Mouse (Mus musculus) heart, embryonic 16.5 days (tissue): ENCODE data around the gene Bcdin3d. TPM values are rescaled to one million over a fixed set of nuclear protein-coding genes. Genes with fewer than 3 reads are reported as not detected.

ENCODE experiments used
- ATAC-seq: fragments of 200-750 bp; cut with Nextera tagmentation; replicated peaks from 2 replicates; pipeline ENCODE4 v1.8.0; 2017; ENCODE audit warnings: moderate number of reproducible peaks; ENCODE audit not compliant: insufficient read depth, low FRiP score; ENCODE audit errors: extremely low read depth
- H3K27ac ChIP-seq: fragments of 300-500 bp; sonication (generic); 2 replicates; pipeline ENCODE4 v1.5.1; 2014; ENCODE audit warnings: mild to moderate bottlenecking, low read length, control low read depth, moderate library complexity
- H3K27me3 ChIP-seq: fragments of 300-500 bp; sonication (generic); 2 replicates; pipeline ENCODE4 v1.6.1; 2014; ENCODE audit warnings: low read length, mixed read lengths; ENCODE audit not compliant: control insufficient read depth, insufficient read depth
- H3K36me3 ChIP-seq: fragments of 300-500 bp; sonication (generic); 2 replicates; pipeline ENCODE4 v1.6.1; 2014; ENCODE audit not compliant: control insufficient read depth, insufficient read depth
- H3K4me1 ChIP-seq: fragments of 300-500 bp; sonication (generic); 2 replicates; pipeline ENCODE4 v1.6.1; 2014; ENCODE audit warnings: low read length, mixed read lengths; ENCODE audit not compliant: control insufficient read depth, insufficient read depth
- H3K4me2 ChIP-seq: fragments of 300-500 bp; sonication (generic); 2 replicates; pipeline ENCODE4 v1.6.1; 2014; ENCODE audit warnings: low read depth, mild to moderate bottlenecking, control low read depth, low read length
- H3K4me3 ChIP-seq: fragments of 300-500 bp; sonication (generic); 2 replicates; pipeline ENCODE4 v1.5.1; 2014; ENCODE audit warnings: mild to moderate bottlenecking, control low read depth, low read length
- H3K9ac ChIP-seq: fragments of 300-500 bp; sonication (generic); 2 replicates; pipeline ENCODE4 v1.6.1; 2014; ENCODE audit warnings: low read length, control low read depth
- H3K9me3 ChIP-seq: fragments of 300-500 bp; sonication (generic); replicated peaks from 2 replicates; pipeline ENCODE4 v1.6.1; 2016; ENCODE audit warnings: low read length; ENCODE audit not compliant: control insufficient read depth
- WGBS: fragments of 180-500 bp; shearing (Covaris S2); extraction: QIAGEN DNeasy Blood & Tissue Kit; methylation state at CpG from one replicate; pipeline ENCODE4 v1.1.7; 2014; 5-methylcytosine and 5-hydroxymethylcytosine counted together
- polyA plus RNA-seq: library from polyadenylated mRNA; unstranded; fragments of >200 nt; fragmentation: Nextera tagmentation; extraction: Ambion mirVana; gene quantifications from 2 replicates; pipeline ENCODE4 v1.2.1, GENCODE M21; 2015

Bcdin3d gene
- polyA plus RNA-seq, 1 experiment from 2014 or later, result 13.0 TPM

DNA sequence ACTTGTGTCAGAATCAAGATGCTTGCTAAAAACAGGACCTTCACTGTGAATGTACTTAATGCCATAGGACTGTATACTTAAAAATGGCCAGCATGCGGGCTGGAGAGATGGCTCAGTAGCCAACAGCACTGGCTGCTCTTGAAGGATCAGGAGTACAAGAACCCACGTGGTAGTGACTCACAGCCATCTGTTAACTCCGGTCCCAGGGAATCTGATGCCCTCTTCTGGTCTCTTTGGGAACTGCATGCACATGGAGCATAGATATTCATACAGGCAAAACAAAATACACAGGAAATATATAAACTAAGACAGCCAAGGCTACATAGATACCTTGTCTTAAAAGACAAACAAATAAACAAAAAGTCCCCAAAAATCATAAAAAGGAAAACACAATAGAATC is 5.5 kb downstream of the Bcdin3d start:
- peaks cover 15% of the 10 kb centered on the region for H3K4me1 ChIP-seq
- no peak for ATAC-seq
- no peak overlapping the region for H3K4me2 ChIP-seq
- H3K9ac ChIP-seq, result no peak overlapping the region
- no peaks in the 10 kb centered on the region for H3K36me3 ChIP-seq
- no peak overlapping the region for H3K27ac ChIP-seq
- H3K4me3 ChIP-seq, result no peak overlapping the region
- no peaks in the 10 kb centered on the region for H3K27me3 ChIP-seq
- H3K9me3 ChIP-seq, result no peaks in the 10 kb centered on the region
- 38% methylated on average over 3 of the region's 3 CpGs for WGBS

DNA sequence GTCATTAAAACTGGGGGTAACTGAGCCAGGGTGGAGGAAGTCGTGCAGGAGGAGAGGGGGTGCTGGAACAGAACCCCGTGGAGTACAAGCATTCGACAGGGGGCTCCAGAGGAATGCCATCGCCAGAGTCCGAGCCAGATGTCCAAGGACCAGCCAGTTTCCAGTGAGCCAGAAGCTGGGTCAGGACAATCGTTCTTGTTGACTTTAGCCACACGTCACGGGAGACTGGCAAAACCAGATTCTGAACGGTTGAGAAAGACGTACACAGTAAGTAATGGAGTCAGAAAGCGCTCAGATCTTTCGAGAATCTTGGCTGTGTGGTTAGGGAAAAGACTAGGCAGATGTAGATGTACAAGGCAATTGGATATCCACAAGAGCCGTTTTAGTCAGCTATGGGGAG is 11.3 kb downstream of the Bcdin3d start:
- no peak overlapping the region for H3K9ac ChIP-seq
- H3K4me2 ChIP-seq, result no peak overlapping the region

DNA sequence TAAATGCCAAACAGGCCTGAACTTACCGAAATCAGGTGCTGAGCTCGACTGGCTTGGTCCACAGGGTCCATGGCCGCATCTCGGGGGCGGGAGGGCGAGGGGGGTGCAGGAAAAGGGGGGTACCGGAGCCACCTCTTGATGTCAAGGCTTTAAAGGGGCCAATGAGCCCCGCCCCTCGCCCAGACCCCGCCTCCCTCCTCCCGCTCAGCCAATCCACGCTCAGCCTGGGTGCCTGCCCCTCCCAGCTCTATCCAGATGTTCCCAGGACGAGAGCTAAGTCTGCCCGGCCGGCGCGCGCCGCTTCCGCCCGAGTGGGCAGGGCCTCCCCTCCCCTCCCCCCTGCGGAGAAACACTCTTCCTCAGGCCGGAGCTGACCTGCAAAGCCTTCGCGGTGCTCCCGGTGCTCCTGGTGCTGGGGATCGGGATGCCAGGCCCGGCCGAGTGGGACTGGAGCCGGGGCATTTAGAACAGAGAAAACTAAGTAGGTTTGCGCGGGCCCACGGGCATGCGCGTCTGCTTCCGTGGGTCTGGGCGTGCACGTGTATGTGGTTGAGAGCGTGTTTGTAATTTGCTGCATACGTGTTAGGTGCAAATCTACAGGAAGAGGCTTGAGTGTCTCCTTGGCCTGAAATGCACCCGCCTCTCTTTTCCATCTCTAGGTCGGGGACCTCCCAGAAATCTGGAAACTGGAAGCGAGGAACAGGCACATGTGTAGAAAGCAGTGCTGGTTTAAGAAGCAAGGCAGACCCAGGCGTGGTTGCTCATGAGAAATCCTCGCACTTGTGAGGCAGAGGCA is 16.7 kb downstream of the Bcdin3d start, which contains the start of gene Nckap5l:
TSS of gene Nckap5l (minus strand) at position 143 of the 796 bp plus-strand sequence.
- no peaks in the 10 kb centered on the region for H3K9me3 ChIP-seq
- H3K4me3 ChIP-seq, result peak within 1 kb of the TSS; percentile 90
- H3K4me2 ChIP-seq, result peak within 1 kb of the TSS; percentile 80
- no peaks in the 10 kb centered on the region for H3K36me3 ChIP-seq
- H3K27ac ChIP-seq, result peak within 1 kb of the TSS; percentile 94
- peaks cover 33% of the 10 kb centered on the region for H3K4me1 ChIP-seq
- peak within 1 kb of the TSS; percentile 82 for H3K9ac ChIP-seq
- H3K27me3 ChIP-seq, result no peaks in the 10 kb centered on the region
- ATAC-seq, result peak; percentile 96
- WGBS, result under 1% methylated on average over 43 of the region's 45 CpGs

More for the DNA sequence above, 11.3 kb downstream of the Bcdin3d start:
- no peaks in the 10 kb centered on the region for H3K36me3 ChIP-seq
- no peak overlapping the region for H3K27ac ChIP-seq
- no peak overlapping the region for H3K4me3 ChIP-seq
- no peaks in the 10 kb centered on the region for H3K27me3 ChIP-seq
- H3K9me3 ChIP-seq, result no peaks in the 10 kb centered on the region
- H3K4me1 ChIP-seq, result peaks cover 12% of the 10 kb centered on the region
- WGBS, result 69% methylated on average over 13 of the region's 13 CpGs
- no peak for ATAC-seq

DNA sequence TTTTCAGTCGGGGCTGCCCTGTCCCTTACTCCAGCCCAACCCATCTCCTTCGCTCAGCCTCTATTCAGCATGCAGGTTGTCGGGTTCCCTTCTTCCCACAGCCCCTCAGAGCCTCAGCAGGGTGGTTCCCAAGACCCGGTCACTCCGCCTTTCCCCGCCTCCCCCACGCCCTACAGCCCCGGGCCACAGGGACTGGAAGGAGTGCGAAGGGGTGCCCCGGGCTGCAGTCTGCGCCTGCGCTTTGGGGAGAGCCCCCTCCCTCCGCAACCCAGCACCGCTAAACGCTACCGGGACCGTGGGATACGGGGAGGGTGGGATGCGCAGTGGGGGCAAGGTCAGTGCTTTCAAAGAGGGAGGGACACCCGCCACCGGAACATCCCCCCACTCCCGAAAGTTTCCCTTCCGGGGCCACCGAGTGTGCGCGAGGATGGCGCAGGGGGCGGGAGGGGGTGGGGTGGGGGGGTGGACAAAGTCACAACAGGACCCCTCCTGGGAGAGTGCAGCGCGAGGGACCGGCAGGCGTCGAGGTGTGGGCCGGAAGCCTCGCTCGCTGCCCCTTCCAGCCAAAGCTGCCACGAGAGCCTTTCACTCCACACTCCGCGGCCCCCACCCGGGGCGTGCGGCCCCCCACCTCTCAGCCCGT is 17.4 kb downstream of the Bcdin3d start:
- H3K4me1 ChIP-seq, result peaks cover 33% of the 10 kb centered on the region
- H3K36me3 ChIP-seq, result no peaks in the 10 kb centered on the region
- H3K27ac ChIP-seq, result peak overlapping the region; percentile 94
- peak overlapping the region; percentile 80 for H3K4me2 ChIP-seq
- peak; percentile 78 for ATAC-seq
- peak overlapping the region; percentile 90 for H3K4me3 ChIP-seq
- H3K27me3 ChIP-seq, result no peaks in the 10 kb centered on the region
- under 1% methylated on average over 43 of the region's 43 CpGs for WGBS
- H3K9me3 ChIP-seq, result no peaks in the 10 kb centered on the region
- H3K9ac ChIP-seq, result peak overlapping the region; percentile 82

DNA sequence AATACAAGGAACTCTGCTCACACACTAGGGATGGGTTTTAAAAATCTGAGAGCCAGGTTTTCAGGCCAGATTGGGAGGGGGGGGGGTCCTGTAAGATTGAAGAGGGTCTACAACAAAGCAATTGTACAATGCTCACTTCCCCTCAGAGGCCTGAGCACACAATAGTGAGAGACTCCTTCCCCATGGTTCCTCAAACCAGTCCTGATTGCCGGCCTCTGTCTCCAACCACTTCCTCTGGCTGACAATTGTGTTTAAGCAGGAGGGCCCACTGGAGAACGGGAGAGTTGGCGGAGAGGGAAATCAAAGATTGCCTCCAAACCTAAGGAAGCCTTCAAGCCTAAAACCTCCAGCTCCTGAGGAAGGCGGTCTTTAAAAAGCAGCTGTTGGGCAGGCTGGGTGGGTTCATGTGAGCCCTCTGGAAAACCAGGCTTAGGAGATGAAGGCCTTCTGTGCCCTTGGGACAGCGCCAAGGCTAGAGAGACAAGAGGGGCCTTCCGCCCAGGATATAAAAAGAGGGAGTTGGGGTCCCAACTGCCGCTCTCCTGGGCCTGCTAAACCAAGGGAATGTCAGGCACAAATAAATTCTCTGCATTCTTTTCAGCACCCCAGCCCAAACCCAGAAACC is 18.1 kb downstream of the Bcdin3d start:
- Histone ChIP-seq H3K27me3 (no peaks in the 10 kb centered on the region), H3K4me3 (peak overlapping the region; percentile 90), H3K27ac (peak overlapping the region; percentile 94), H3K36me3 (no peaks in the 10 kb centered on the region), H3K9ac (peak overlapping the region; percentile 82), H3K4me2 (peak overlapping the region; percentile 80), H3K9me3 (no peaks in the 10 kb centered on the region), H3K4me1 (peaks cover 35% of the 10 kb centered on the region)
- ATAC-seq, result no peak
- WGBS, result 15% methylated on average over 7 of the region's 7 CpGs

DNA sequence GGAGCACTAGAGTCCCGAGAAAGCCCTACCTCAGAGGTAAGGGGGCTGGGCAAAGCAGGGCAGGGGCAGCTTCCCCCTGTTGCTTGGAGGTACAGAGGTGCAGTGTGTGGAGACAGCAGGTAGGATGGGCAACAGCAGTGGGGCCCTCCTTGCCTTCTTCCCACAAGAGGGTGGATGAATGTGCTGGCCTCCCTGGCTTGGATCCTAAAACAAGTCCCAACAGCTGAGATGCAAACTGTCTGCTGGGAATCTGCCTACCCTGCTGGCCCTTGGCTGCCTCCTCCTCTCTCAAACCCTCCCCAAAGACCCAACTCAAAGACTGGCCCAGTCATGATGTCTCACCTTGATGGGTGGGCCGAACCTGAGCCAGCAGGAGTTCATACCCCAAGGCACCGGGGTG is 19.1 kb downstream of the Bcdin3d start:
- H3K27me3 ChIP-seq, result no peaks in the 10 kb centered on the region
- WGBS, result 82% methylated on average over 3 of the region's 3 CpGs
- H3K4me1 ChIP-seq, result peaks cover 42% of the 10 kb centered on the region
- no peak overlapping the region for H3K4me3 ChIP-seq
- H3K27ac ChIP-seq, result no peak overlapping the region
- ATAC-seq, result no peak
- H3K9ac ChIP-seq, result peak overlapping the region; percentile 23
- no peaks in the 10 kb centered on the region for H3K36me3 ChIP-seq
- H3K4me2 ChIP-seq, result no peak overlapping the region
- H3K9me3 ChIP-seq, result no peaks in the 10 kb centered on the region

DNA sequence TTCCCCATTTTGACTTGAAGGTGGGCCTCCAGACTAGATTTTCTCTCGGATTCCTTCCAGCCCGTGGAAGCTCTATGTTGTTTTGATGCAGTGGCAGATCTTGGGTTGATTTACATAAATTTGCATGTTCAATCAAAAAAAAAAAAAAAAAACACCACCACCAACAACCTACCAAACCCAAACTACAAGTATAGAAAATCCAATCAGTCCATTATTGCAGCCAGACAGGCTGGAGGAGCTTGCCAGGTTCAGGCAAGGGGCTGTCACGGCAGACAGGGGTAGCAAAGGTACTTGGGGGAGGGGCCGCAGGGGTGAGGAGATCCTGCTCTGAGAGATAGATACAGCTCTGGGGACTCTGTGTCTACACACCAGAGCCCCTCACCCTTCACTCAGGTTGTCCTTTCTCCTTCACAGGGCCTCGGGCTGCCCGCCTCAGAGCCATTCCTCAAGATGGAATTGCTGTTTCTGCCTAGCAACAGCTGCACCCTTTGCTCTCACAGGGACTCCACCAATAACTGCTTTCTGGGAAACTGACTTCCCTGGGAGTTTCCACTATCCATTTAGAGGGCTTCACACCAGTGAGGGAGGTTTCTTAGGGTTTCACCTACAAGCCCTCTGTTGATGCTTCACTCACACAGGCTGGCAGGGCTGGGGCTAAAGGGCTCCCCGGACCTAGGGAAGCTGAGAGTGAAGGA is 19.8 kb downstream of the Bcdin3d start:
- Histone ChIP-seq H3K4me2 (no peak overlapping the region), H3K4me1 (peaks cover 49% of the 10 kb centered on the region), H3K27me3 (no peaks in the 10 kb centered on the region), H3K4me3 (no peak overlapping the region), H3K27ac (no peak overlapping the region; the same call in 1 of the 2 replicates), H3K9ac (peak overlapping the region; percentile 23; the same call in 1 of the 2 replicates), H3K9me3 (no peaks in the 10 kb centered on the region), H3K36me3 (no peaks in the 10 kb centered on the region)
- no peak for ATAC-seq
- 76% methylated on average over 7 of the region's 7 CpGs for WGBS

DNA sequence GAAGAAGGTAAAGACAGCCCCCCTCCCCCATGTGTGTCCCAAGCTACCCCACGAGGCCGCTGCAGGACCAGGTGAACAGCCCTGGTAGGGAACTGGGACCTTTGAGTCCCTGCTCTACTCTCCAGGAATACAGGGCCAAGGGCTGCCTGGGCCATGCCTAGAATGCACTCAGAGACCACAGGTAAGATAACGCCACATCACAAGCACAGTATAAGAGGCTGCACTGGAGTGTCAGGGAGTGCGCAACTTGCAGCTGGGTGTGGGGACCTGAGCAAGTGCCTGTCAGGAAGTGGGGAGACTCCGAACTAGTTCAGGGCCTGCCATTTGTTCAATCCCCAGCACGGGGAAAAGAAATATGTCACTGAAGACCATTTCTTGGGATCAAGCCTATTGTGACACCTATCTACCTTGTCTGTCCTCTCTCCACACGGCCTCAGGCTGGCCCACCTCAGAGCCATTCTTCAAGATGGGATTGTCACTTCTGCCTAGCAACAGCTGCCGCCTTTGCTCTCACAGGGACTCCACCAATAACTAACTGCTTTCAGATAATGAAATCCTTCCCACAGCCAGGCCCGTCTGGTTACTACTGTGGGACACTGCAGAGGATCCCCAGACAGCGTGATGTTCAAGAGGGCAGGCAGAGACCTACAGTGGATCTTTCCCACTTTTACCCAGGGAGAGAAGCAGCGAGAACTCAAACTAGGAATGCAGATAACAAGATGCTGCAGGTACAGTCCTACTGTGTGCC is 21.2 kb downstream of the Bcdin3d start:
- no peaks in the 10 kb centered on the region for H3K27me3 ChIP-seq
- H3K9me3 ChIP-seq, result no peaks in the 10 kb centered on the region
- no peak overlapping the region for H3K4me3 ChIP-seq
- H3K36me3 ChIP-seq, result no peaks in the 10 kb centered on the region
- H3K27ac ChIP-seq, result no peak overlapping the region
- WGBS, result 68% methylated on average over 11 of the region's 11 CpGs
- no peak overlapping the region for H3K4me2 ChIP-seq
- ATAC-seq, result no peak
- peaks cover 59% of the 10 kb centered on the region for H3K4me1 ChIP-seq
- H3K9ac ChIP-seq, result no peak overlapping the region
